Mouse (Mus musculus) kidney, embryonic 16.5 days (tissue): Measurements from ENCODE around the gene Mapk7. TPM values are rescaled to one million over a fixed set of nuclear protein-coding genes. Genes with fewer than 3 reads are reported as not detected.

Experiments used
- ATAC-seq: fragments of 200-750 bp; cut with Nextera tagmentation; 2 replicates; pipeline ENCODE4 v1.8.0; 2017; ENCODE audit warnings: moderate TSS enrichment; ENCODE audit not compliant: low FRiP score, low TSS enrichment
- H3K27ac ChIP-seq: fragments of 300-500 bp; sonication (generic); 2 replicates; pipeline ENCODE4 v1.5.1; 2014; ENCODE audit warnings: low read length
- H3K27me3 ChIP-seq: fragments of 300-500 bp; sonication (generic); 2 replicates; pipeline ENCODE4 v1.6.1; 2014; ENCODE audit warnings: low read length, control low read depth, mixed read lengths; ENCODE audit not compliant: insufficient read depth
- H3K36me3 ChIP-seq: fragments of 300-500 bp; sonication (generic); 2 replicates; pipeline ENCODE4 v1.6.1; 2014; ENCODE audit warnings: low read length, control low read depth, mixed read lengths; ENCODE audit not compliant: insufficient read depth
- H3K4me1 ChIP-seq: fragments of 300-500 bp; sonication (generic); 2 replicates; pipeline ENCODE4 v1.6.1; 2014; ENCODE audit warnings: low read length, control low read depth, mixed read lengths; ENCODE audit not compliant: insufficient read depth
- H3K4me2 ChIP-seq: fragments of 300-500 bp; sonication (generic); replicated peaks from 2 replicates; pipeline ENCODE4 v1.6.1; 2014; ENCODE audit warnings: low read depth, low read length
- H3K4me3 ChIP-seq: fragments of 300-500 bp; sonication (generic); 2 replicates; pipeline ENCODE4 v1.5.1; 2014; ENCODE audit warnings: mild to moderate bottlenecking, low read length
- H3K9ac ChIP-seq: fragments of 300-500 bp; sonication (generic); replicated peaks from 2 replicates; pipeline ENCODE4 v1.6.1; 2014; ENCODE audit warnings: low read length
- H3K9me3 ChIP-seq: fragments of 300-500 bp; sonication (generic); 2 replicates; pipeline ENCODE4 v1.6.1; 2016; ENCODE audit warnings: low read length, control low read depth
- WGBS: fragments of 180-500 bp; shearing (Covaris S2); extraction: QIAGEN DNeasy Blood & Tissue Kit; methylation state at CpG from one replicate; pipeline ENCODE4 v1.1.7; 2014; 5-methylcytosine and 5-hydroxymethylcytosine counted together
- polyA plus RNA-seq: library from polyadenylated mRNA; unstranded; fragments of >200 nt; fragmentation: Nextera tagmentation; extraction: Ambion mirVana; gene quantifications from 2 replicates; pipeline ENCODE4 v1.2.1, GENCODE M21; 2015

The Mapk7 gene
- polyA plus RNA-seq, 1 experiment from 2014 or later = 62.5 TPM

DNA sequence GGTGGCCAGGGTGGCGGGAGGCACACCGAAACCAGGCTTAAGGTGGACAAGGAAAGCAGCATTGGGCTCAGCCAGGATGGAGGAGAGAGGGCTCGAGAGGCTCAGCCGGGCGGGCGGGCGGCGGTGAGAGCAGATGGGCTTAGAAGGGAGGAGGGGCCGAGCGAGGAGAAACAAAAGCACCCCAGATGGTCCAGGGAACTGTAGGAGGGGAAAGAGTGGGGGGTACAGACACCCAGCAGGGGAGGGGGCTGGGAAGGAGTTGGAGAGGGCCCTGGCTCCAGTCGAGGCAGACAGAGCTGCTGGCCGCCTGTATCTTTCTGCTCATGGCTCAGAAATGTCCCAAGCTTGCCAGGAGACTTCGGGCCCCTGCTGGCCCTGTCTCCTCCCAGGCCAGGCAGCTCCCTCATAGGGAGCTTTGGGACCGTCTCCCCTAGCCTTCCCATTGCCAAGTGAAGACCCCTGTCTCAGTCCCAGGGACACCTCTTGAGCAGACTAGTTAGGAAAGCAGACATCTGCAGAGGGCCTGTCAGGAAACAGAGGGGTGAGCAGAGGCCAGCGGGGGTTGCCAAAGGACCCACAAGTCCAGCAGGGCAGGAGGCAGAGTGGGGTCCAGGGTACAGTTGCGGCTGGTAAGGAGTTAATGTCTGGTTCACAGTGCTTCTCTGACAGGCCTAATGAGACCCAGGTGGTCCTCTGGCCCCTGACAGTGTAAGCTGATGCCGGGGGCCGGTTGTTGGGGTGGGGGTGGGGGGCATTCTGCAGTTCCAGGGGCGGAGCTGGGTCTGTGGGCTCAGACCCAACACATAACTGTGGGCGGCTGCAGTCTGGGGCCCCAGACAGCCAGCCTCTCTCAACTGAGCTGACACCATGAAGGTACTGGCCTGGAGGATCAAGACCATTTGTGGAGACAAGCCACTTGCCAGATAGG is 9.3 kb downstream of the Mapk7 start, which contains the start of gene Mfap4:
TSS of gene Mfap4 (plus strand) at position 819 of the 928 bp plus-strand sequence.
- Histone ChIP-seq H3K27me3 (no peaks in the 10 kb centered on the region), H3K27ac (peak within 1 kb of the TSS; percentile 97), H3K9ac (peak within 1 kb of the TSS; percentile 62), H3K9me3 (no peaks in the 10 kb centered on the region), H3K4me1 (peaks cover 58% of the 10 kb centered on the region), H3K4me3 (peak within 1 kb of the TSS; percentile 43), H3K36me3 (peaks cover 23% of the 10 kb centered on the region), H3K4me2 (peak within 1 kb of the TSS; percentile 53)
- 9% methylated on average over 20 of the region's 20 CpGs for WGBS
- ATAC-seq = peak; percentile 92

DNA sequence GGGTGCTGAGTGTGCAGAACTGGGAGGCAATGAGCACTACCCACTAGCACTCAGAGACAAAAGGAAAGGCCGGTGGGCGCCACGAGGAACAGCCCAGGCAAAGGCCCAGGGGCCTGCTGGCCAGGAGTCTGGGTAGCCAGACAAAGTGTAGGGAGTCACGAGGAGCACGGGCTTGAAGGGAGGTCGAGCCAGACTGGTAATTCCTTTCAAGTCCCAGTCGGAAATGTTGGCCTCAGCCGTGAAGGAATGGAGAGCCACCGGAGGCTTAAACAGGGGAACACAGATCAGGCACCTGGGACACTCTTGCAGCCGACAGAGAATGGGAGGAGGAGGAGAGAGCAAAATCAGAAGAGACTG is 10.0 kb downstream of the Mapk7 start:
- 12% methylated on average over 10 of the region's 10 CpGs for WGBS
- ATAC-seq = no peak
- Histone ChIP-seq H3K4me1 (peaks cover 55% of the 10 kb centered on the region), H3K36me3 (peaks cover 17% of the 10 kb centered on the region), H3K27me3 (no peaks in the 10 kb centered on the region), H3K9me3 (no peaks in the 10 kb centered on the region), H3K9ac (peak overlapping the region; percentile 62), H3K4me3 (no peak overlapping the region), H3K27ac (peak overlapping the region; percentile 97), H3K4me2 (peak overlapping the region; percentile 38)

DNA sequence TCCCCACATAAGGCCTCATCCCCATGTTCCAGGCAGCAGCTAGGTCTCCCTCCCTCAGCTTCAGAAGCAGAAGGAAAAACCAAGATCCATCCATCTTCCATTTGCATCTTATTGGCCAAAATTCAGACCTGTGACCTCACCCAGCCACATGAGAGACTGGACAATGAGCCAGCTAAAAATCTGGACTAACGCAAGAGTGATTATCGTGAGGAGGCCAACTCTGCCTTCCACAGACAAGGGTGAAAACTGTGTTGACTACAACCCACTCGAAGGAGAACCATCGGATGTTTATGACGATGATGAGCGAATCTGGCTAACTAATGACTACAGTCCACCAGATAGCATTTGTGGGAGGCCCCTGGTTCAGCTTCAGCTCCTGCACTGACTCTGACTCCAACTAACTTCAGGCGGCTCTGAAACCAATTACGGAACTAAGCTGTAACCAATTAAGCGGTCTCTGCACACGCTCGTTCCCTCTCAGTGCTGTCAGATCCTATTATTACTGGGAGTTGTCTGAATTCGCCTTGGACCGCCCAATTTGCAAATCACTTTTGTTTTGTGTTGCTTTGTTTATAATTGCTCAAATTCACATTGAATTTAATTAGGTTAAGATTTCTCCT is 10.9 kb downstream of the Mapk7 start:
- ATAC-seq = no peak
- 67% methylated on average over 13 of the region's 13 CpGs for WGBS
- no peaks in the 10 kb centered on the region for H3K9me3 ChIP-seq
- no peak overlapping the region for H3K9ac ChIP-seq
- H3K27ac ChIP-seq = peak overlapping the region; percentile 97; the same call in 1 of the 2 replicates
- H3K4me3 ChIP-seq = no peak overlapping the region
- peaks cover 55% of the 10 kb centered on the region for H3K4me1 ChIP-seq
- peaks cover 8% of the 10 kb centered on the region for H3K36me3 ChIP-seq
- H3K4me2 ChIP-seq = no peak overlapping the region
- no peaks in the 10 kb centered on the region for H3K27me3 ChIP-seq

DNA sequence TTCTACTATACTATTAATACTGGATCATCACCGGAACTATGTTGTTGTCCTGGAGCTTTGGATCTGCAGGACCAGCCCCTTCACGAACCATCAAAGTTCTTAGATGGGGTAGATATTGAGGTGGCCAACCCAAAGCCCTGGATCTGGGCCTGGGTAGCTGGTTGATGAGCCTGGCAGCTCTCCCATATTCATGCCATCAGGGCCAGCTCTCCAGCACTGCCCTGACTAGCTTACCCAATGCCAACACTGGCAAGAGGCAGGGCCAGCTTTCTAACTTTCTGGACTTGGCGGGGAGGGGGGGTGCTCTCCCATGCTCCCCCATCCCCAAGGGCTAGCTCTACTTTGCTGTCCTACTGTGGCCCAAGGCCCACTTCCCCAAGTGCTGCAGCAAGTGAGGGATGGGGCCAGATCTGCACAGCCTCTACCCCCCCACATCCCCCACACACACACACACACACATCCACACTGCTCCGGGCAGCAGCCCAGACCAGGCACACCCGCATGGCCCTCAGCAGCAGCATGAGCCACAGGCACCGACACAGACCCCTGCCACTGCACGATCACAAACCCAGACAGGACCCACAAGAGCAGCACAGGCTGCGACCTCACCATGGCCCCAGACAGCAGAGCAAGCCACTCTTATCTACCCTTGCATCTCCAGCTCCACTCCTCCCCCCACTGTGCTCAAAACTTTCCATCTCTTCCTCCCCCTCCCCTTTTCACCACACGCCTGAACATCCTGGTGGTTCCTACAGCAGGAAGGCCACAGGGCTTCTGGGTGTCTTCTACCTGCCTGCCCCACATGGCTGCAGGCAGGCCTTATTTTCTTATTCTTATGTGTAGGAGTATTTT is 12.7 kb downstream of the Mapk7 start:
- H3K4me3 ChIP-seq = no peak overlapping the region
- no peaks in the 10 kb centered on the region for H3K9me3 ChIP-seq
- no peaks in the 10 kb centered on the region for H3K36me3 ChIP-seq
- WGBS = 55% methylated on average over 9 of the region's 9 CpGs
- ATAC-seq = no peak
- H3K27ac ChIP-seq = no peak overlapping the region
- no peaks in the 10 kb centered on the region for H3K27me3 ChIP-seq
- no peak overlapping the region for H3K9ac ChIP-seq
- peaks cover 44% of the 10 kb centered on the region for H3K4me1 ChIP-seq
- H3K4me2 ChIP-seq = no peak overlapping the region

DNA sequence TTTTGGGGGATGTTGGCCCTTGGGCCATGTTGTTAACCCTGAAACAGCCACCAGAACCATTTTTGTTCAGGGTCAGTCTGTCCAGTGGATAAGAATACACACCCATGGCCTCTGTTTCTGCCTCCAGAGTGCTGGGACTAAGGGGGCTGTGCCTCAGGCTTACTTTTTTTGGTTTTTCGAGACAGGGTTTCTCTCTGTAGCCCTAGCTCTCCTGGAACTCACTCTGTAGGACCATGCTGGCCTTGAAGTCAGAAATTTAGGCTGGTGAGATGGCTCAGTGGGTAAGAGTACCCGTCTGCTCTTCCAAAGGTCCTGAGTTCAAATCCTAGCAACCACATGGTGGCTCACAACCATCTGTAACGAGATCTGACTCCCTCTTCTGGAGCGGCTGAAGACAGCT is 15.4 kb downstream of the Mapk7 start:
- ATAC-seq = no peak

DNA sequence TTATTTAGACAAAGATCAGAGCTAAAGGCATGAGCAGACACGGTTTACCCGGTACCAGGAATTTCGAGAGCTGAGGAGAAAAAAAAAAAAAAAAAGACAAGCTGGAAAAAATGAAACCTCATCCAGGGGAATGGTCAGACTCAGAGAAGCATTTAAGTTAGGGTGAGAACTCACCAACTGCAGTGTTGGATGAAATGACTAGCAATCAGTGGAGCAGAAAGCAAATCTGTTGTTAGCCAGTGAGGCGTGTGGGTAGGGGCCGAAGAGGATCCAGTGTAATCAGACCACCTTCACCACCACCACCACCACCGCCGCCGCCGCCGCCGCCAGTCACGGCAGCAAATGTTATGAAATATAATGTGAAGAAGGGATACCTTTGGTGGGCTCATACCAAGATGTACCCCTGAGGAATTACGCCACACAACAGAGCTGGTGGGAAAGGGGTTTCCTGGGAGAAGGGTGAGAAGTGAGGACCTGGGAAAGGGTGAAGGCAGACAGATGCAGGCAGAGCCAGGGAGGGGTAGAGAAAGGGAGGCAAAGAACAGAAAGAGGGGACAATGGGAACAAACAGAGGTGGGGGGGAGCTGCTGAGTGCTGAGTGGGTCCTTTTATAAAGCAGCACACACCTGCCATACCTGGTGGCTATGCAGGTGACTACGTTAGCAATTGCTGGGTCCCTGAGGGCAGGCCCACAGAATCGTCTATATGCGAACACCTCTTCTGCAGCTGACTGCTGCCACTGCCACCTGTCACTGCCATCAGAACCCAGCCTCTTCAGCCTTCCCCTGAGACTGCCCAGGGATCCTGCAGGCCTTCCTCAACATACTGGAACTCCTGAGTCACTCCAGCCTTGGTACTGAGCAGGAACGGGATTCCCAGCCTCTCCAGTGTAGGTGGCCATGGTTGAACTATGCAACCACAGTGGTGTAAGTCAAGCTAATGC is 16.4 kb downstream of the Mapk7 start:
- Histone ChIP-seq H3K4me2 (peak overlapping the region; percentile 58), H3K4me3 (peak overlapping the region; percentile 29), H3K36me3 (no peaks in the 10 kb centered on the region), H3K9me3 (no peaks in the 10 kb centered on the region), H3K27me3 (no peaks in the 10 kb centered on the region), H3K4me1 (peaks cover 15% of the 10 kb centered on the region), H3K27ac (peak overlapping the region; percentile 73), H3K9ac (peak overlapping the region; percentile 5; the same call in 1 of the 2 replicates)
- 42% methylated on average over 17 of the region's 17 CpGs for WGBS
- peak; percentile 64; the same call in 1 of the 2 replicates for ATAC-seq

More for the DNA sequence above, 15.4 kb downstream of the Mapk7 start:
- Histone ChIP-seq H3K9ac (no peak overlapping the region), H3K27me3 (no peaks in the 10 kb centered on the region), H3K36me3 (no peaks in the 10 kb centered on the region), H3K4me1 (peaks cover 20% of the 10 kb centered on the region), H3K4me2 (no peak overlapping the region), H3K9me3 (no peaks in the 10 kb centered on the region), H3K27ac (no peak overlapping the region), H3K4me3 (no peak overlapping the region)
- 83% methylated on average over 4 of the region's 4 CpGs for WGBS

DNA sequence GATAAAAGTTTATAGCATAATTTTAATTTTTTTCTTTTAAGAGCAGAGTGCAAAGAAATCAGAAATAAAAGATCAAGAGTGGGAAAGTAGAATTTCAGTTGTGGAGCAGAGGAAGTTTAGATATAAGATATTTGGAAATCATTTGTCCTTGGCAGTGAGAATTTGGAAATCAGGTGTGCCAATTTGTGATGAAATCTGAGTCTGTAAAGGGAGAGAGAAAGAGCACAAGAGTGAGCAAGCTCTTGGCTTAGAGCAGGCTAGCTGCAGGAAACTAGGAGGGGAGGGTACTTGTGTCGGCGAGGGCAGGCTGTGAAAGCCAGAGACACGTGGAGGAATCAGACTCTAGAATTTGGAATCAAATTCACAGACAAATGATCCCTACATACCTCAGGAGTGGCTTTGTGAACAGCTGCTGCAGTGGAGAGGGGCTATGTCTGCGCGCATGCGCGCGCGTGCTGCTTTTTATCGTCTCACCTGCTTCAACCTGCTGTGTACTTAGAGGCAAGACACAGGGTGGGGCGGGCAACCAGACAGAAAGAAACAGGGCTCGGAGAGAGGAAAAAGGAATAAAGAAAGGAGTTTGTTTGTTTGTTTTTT is 17.3 kb downstream of the Mapk7 start:
- peak overlapping the region; percentile 73 for H3K27ac ChIP-seq
- WGBS = 42% methylated on average over 12 of the region's 12 CpGs
- ATAC-seq = no peak
- peak overlapping the region; percentile 29 for H3K4me3 ChIP-seq
- no peaks in the 10 kb centered on the region for H3K27me3 ChIP-seq
- no peaks in the 10 kb centered on the region for H3K9me3 ChIP-seq
- H3K4me1 ChIP-seq = peaks cover 15% of the 10 kb centered on the region
- H3K36me3 ChIP-seq = no peaks in the 10 kb centered on the region
- peak overlapping the region; percentile 5; the same call in 1 of the 2 replicates for H3K9ac ChIP-seq
- H3K4me2 ChIP-seq = peak overlapping the region; percentile 58

DNA sequence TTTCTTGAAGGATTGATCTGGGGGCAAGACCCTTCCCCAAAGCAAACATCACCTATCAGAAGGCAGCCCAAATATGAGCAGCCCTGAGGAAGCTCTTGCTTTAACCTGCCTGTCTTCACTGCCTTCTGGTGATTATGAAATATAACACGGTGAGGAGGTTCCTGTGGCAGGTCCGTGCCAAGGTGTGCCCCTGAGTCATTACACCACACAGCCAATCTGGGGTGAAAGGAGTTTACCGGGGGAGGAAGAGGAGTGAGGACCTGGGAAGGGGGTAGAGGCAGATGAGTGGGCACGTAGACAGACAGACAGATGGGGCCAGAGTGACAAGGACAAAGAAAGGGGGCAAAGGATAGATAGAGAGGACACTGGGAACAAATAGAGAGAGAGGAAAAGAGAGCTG is 20.6 kb downstream of the Mapk7 start:
- no peak overlapping the region for H3K9ac ChIP-seq
- no peaks in the 10 kb centered on the region for H3K9me3 ChIP-seq
- H3K4me2 ChIP-seq = no peak overlapping the region
- no peaks in the 10 kb centered on the region for H3K27me3 ChIP-seq
- no peak for ATAC-seq
- H3K4me3 ChIP-seq = no peak overlapping the region
- no peak overlapping the region for H3K27ac ChIP-seq
- peaks cover 6% of the 10 kb centered on the region; the same call in 1 of the 2 replicates for H3K4me1 ChIP-seq
- WGBS = 60% methylated on average over 4 of the region's 4 CpGs
- no peaks in the 10 kb centered on the region for H3K36me3 ChIP-seq
